Mouse (Mus musculus): ENCODE results near the gene Lrrc34. TPM values are rescaled to one million over a fixed set of nuclear protein-coding genes. Genes with fewer than 3 reads are reported as not detected.

Gene Lrrc34
- polyA plus RNA-seq, 1 experiment = 0.04 TPM

DNA sequence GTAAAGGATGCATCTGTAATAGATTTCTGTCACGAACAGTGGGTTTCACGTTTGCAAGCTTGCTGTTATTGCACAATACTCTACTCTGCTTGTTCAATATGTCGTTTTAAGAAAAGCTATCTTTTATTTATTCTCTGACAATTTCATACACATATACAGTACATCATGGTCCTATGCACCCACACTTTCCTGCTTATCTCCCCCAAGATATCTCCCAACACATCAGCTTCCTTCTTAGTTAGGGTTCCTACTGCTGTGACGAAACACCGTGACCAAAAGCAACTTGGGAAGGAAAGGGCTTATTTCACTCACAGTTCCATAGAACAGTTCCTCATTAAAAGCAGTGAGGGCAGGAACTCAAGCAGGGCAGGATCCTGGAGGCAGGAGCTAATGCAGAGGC is 8.3 kb upstream of the Lrrc34 start:
- H3K4me3 ChIP-seq (ENCODE audit: extremely low read depth, insufficient read depth, insufficient read length) = no peak overlapping the region
- H3K4me1 ChIP-seq (ENCODE audit: control insufficient read depth, insufficient read depth, insufficient read length) = no peaks in the 10 kb centered on the region
- H3K27me3 ChIP-seq (ENCODE audit: control insufficient read depth, insufficient read depth, low read length) = no peaks in the 10 kb centered on the region
- no peak overlapping the region for H3K27ac ChIP-seq (ENCODE audit: insufficient read depth, low read length)
- TF ChIP-seq POLR2A (IDR thresholded peaks at IDR 0.05; ENCODE audit: low read depth, low read length) = no peak
- TF ChIP-seq CTCF (IDR thresholded peaks at IDR 0.05; ENCODE audit: extremely low read depth, insufficient read depth, insufficient read length, insufficient replicate concordance) = no peak
- WGBS = 78% methylated on average over 5 of the region's 5 CpGs
- no peak for DNase-seq (ENCODE audit: low read depth in 1 of 2, low spot score in 2 of 2)
- H3K36me3 ChIP-seq (ENCODE audit: control insufficient read depth, insufficient read depth, low read length) = no peaks in the 10 kb centered on the region

DNA sequence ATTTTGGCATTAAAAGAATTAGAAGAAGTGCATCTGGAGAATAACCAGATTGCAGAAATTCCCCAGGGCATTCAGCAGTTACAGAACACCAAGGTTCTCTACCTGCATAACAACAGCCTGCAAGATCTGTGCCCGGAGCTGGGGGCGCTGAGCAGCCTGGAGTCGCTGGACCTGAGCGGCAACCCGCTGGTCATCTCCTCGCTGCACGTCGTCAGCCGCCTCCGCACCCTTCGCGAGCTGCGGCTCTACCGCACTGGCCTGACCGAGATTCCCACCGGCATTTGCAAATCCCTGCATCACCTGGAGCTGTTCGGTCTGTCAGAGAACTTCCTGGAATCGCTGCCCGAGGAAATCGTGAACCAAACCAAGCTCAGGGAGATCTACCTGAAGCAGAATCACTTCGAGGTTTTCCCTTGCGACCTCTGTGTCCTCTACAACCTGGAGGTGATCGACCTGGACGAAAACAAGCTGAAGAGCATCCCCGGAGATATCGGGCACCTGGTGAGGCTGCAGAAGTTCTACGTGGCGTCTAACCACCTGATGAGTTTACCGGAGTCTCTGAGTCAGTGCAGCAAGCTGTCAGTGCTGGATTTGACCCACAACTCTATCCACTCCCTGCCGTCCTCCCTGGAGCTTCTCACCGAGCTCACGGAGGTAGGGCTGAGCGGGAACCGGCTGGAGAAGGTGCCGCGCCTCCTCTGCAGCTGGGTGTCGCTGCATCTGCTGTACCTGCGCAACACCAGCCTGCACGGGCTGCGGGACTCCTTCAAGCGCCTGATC is 2.6 kb upstream of the Lrrc34 start:
- Histone ChIP-seq H3K4me3 (ENCODE audit: extremely low read depth, insufficient read depth, insufficient read length) (no peak overlapping the region; the same call in 1 of the 2 replicates), H3K36me3 (ENCODE audit: control insufficient read depth, insufficient read depth, low read length) (no peaks in the 10 kb centered on the region), H3K4me1 (ENCODE audit: control insufficient read depth, insufficient read depth, insufficient read length) (no peaks in the 10 kb centered on the region; the same call in 1 of the 2 replicates), H3K27me3 (ENCODE audit: control insufficient read depth, insufficient read depth, low read length) (peaks cover 10% of the 10 kb centered on the region), H3K27ac (ENCODE audit: insufficient read depth, low read length) (no peak overlapping the region)
- no peak for DNase-seq (ENCODE audit: low read depth in 1 of 2, low spot score in 2 of 2)
- 2% methylated on average over 41 of the region's 41 CpGs for WGBS
- TF ChIP-seq POLR2A (IDR thresholded peaks at IDR 0.05; ENCODE audit: low read depth, low read length) (no peak), CTCF (IDR thresholded peaks at IDR 0.05; ENCODE audit: extremely low read depth, insufficient read depth, insufficient read length, insufficient replicate concordance) (no peak)

DNA sequence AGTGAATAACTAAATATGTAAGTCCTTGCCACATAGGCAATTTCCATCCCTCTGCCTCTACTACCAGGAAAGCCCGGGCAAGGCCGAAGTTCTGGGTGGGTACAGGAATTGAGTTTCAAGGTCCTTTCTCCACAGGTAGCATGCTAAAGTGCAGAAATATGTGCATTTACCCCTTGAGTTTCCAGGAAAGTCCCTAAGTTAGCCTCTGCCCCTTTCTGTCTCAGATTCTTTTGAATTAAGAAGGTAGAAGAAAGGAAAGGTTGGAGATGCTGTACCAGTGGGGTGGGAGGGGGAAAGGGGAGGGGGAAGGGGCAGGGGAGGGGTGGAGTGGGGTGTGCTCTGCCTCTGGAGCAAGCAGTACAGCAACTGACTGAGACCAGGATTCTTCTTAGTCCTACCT is 797 bp upstream of the Lrrc34 start:
- H3K4me3 ChIP-seq (ENCODE audit: extremely low read depth, insufficient read depth, insufficient read length) = no peak overlapping the region
- no peaks in the 10 kb centered on the region; the same call in 1 of the 2 replicates for H3K4me1 ChIP-seq (ENCODE audit: control insufficient read depth, insufficient read depth, insufficient read length)
- no peak overlapping the region for H3K27ac ChIP-seq (ENCODE audit: insufficient read depth, low read length)
- H3K36me3 ChIP-seq (ENCODE audit: control insufficient read depth, insufficient read depth, low read length) = no peaks in the 10 kb centered on the region
- TF ChIP-seq POLR2A (IDR thresholded peaks at IDR 0.05; ENCODE audit: low read depth, low read length) = no peak
- no peak for TF ChIP-seq CTCF (IDR thresholded peaks at IDR 0.05; ENCODE audit: extremely low read depth, insufficient read depth, insufficient read length, insufficient replicate concordance)
- 93% methylated on average over 2 of the region's 2 CpGs for WGBS
- no peak for DNase-seq (ENCODE audit: low read depth in 1 of 2, low spot score in 2 of 2)
- peaks cover 10% of the 10 kb centered on the region for H3K27me3 ChIP-seq (ENCODE audit: control insufficient read depth, insufficient read depth, low read length)

DNA sequence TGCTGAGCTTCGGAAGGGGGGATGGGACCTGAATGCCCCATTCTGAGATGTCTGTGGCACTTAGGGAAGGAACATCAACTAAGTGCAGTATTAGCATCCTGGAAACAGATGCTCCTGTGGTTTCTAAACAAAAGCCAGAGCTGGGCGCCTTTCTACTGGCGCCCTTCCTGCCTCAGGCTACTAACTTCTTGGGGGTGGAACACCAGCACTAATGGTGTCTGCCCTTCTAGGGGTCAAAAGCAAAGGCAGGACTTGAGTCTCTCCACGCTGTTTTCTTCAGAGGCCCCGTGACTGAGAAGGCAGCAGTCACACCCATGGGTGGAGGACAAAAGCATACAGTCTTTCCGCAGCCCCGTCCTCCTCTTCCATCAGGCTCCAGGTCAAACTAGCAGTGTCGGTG is 908 bp downstream of the Lrrc34 start:
- no peaks in the 10 kb centered on the region for H3K36me3 ChIP-seq (ENCODE audit: control insufficient read depth, insufficient read depth, low read length)
- WGBS = 67% methylated on average over 8 of the region's 8 CpGs

DNA sequence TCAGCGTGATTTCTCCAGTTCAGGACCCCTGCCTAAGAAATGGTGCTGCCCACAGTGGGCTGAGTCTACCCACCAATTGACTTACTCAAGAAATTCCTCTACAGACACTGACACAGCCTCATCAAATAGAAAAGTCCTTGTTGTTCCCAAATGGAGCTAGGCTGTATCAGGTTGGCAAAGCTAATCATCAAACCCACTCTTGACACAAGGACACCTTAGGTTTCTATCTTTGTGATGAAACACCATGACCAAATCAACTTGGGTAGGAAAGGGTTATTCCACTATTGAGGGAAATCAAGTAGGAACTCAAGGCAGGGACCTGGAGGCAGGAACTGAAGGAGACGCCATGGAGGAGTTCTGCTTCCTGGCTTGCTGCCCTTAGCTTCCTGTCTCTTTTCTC is 3.5 kb downstream of the Lrrc34 start, which contains the start of gene Lrriq4:
Lrriq4 (plus strand) TSS at position 301 of the 400 bp plus-strand sequence.
- Histone ChIP-seq H3K27me3 (ENCODE audit: control insufficient read depth, insufficient read depth, low read length) (peaks cover 5% of the 10 kb centered on the region; the same call in 1 of the 2 replicates), H3K4me1 (ENCODE audit: control insufficient read depth, insufficient read depth, insufficient read length) (no peaks in the 10 kb centered on the region), H3K36me3 (ENCODE audit: control insufficient read depth, insufficient read depth, low read length) (no peaks in the 10 kb centered on the region), H3K4me3 (ENCODE audit: extremely low read depth, insufficient read depth, insufficient read length) (no peak within 1 kb of the TSS), H3K27ac (ENCODE audit: insufficient read depth, low read length) (no peak within 1 kb of the TSS)
- DNase-seq (ENCODE audit: low read depth in 1 of 2, low spot score in 2 of 2) = no peak
- 72% methylated on average over 2 of the region's 2 CpGs for WGBS
- no peak for TF ChIP-seq CTCF (IDR thresholded peaks at IDR 0.05; ENCODE audit: extremely low read depth, insufficient read depth, insufficient read length, insufficient replicate concordance)
- no peak for TF ChIP-seq POLR2A (IDR thresholded peaks at IDR 0.05; ENCODE audit: low read depth, low read length)

More for the DNA sequence above, 908 bp downstream of the Lrrc34 start:
- DNase-seq (ENCODE audit: low read depth in 1 of 2, low spot score in 2 of 2) = no peak
- H3K4me3 ChIP-seq (ENCODE audit: extremely low read depth, insufficient read depth, insufficient read length) = no peak overlapping the region
- peaks cover 10% of the 10 kb centered on the region for H3K27me3 ChIP-seq (ENCODE audit: control insufficient read depth, insufficient read depth, low read length)
- TF ChIP-seq CTCF (IDR thresholded peaks at IDR 0.05; ENCODE audit: extremely low read depth, insufficient read depth, insufficient read length, insufficient replicate concordance) = no peak
- no peak for TF ChIP-seq POLR2A (IDR thresholded peaks at IDR 0.05; ENCODE audit: low read depth, low read length)
- no peak overlapping the region for H3K27ac ChIP-seq (ENCODE audit: insufficient read depth, low read length)
- no peaks in the 10 kb centered on the region; the same call in 1 of the 2 replicates for H3K4me1 ChIP-seq (ENCODE audit: control insufficient read depth, insufficient read depth, insufficient read length)

DNA sequence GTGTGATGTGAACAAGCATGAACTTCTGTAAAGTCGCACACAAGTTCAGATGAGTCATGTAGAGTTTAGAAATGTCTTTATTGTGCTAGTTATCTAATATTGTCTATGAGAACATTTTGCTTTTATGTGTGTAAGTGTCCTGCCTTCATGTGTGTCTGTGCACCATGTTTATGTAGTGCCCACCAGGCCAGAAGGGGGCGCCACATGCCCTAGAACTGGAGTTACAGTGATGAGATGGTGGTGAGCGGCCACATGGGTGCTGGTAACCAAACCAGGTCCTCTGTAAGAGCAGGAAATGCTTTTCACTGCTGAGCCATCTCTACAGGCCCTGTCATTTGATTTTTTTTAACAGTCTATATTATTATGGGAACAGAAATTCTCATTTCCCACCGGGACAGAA is 12.0 kb downstream of the Lrrc34 start:
- Histone ChIP-seq H3K4me1 (ENCODE audit: control insufficient read depth, insufficient read depth, insufficient read length) (no peaks in the 10 kb centered on the region), H3K36me3 (ENCODE audit: control insufficient read depth, insufficient read depth, low read length) (no peaks in the 10 kb centered on the region), H3K27me3 (ENCODE audit: control insufficient read depth, insufficient read depth, low read length) (no peaks in the 10 kb centered on the region), H3K4me3 (ENCODE audit: extremely low read depth, insufficient read depth, insufficient read length) (no peak overlapping the region), H3K27ac (ENCODE audit: insufficient read depth, low read length) (no peak overlapping the region)
- 89% methylated on average over 4 of the region's 4 CpGs for WGBS
- TF ChIP-seq POLR2A (IDR thresholded peaks at IDR 0.05; ENCODE audit: low read depth, low read length) (no peak), CTCF (IDR thresholded peaks at IDR 0.05; ENCODE audit: extremely low read depth, insufficient read depth, insufficient read length, insufficient replicate concordance) (no peak)
- no peak for DNase-seq (ENCODE audit: low read depth in 1 of 2, low spot score in 2 of 2)

DNA sequence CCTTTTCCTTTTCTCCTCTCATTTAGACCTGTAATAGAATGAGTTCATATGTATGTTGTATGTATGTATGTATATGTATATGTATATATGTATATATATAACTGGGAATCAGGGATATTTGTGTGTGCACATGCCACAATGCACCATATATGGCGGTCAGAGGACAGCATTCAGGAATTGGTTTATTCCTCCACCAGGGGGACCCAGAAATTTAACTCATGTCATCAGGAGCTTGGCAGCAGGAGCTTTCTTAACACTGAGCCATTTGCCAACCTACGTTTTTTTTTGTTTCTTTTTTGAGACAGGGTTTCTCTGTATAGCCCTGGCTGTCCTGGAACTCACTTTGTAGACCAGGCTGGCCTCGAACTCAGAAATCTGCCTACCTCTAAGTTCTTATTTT is 14.0 kb downstream of the Lrrc34 start:
- no peaks in the 10 kb centered on the region for H3K27me3 ChIP-seq (ENCODE audit: control insufficient read depth, insufficient read depth, low read length)
- TF ChIP-seq CTCF (IDR thresholded peaks at IDR 0.05; ENCODE audit: extremely low read depth, insufficient read depth, insufficient read length, insufficient replicate concordance) (no peak), POLR2A (IDR thresholded peaks at IDR 0.05; ENCODE audit: low read depth, low read length) (no peak)
- H3K4me1 ChIP-seq (ENCODE audit: control insufficient read depth, insufficient read depth, insufficient read length) = no peaks in the 10 kb centered on the region
- 68% methylated on average over 3 of the region's 3 CpGs for WGBS
- H3K27ac ChIP-seq (ENCODE audit: insufficient read depth, low read length) = no peak overlapping the region
- no peak overlapping the region for H3K4me3 ChIP-seq (ENCODE audit: extremely low read depth, insufficient read depth, insufficient read length)
- no peak for DNase-seq (ENCODE audit: low read depth in 1 of 2, low spot score in 2 of 2)
- H3K36me3 ChIP-seq (ENCODE audit: control insufficient read depth, insufficient read depth, low read length) = no peaks in the 10 kb centered on the region

Data from spleen, adult 2 months (tissue).